Comparison of ENCODE assay signal across 23 mouse cellular contexts in the genomic region with DNA sequence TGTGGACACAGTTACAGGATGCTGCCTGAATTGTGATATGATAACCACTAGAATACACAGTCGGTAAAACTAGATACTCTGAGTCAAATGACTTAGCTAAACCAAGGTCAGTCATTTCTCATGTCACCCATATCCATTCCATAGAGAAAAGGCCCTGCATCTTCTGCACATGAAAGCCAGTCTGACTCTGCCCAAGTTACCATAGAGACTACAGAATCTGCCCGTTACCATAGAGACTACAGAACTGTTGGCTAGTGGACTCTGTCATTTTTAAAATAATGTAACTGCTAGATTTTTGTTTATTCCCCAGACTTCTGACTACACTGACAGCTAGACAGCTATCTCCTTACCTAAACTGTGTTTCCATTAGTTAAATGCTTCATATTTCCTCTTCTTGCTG. TPM values are rescaled to one million over a fixed set of nuclear protein-coding genes. Genes with fewer than 3 reads are reported as not detected.
"Had no signal": no experiment of that assay in that cellular context is flagged by ENCODE, and none has a peak within 500 bp of the region (broad histone marks: within the 10 kb centered on the region; RNA-seq: fewer than 3 reads in every experiment).

No protein-coding gene starts in this region.

- H3K4me3 ChIP-seq: kidney, embryonic 15.5 days; limb, embryonic 12.5 days; limb, embryonic 15.5 days; neural tube, embryonic 12.5 days; neural tube, embryonic 15.5 days had no signal

- H3K27ac ChIP-seq: kidney, embryonic 15.5 days; limb, embryonic 12.5 days; limb, embryonic 15.5 days; liver, embryonic 14.5 days; macrophage; neural tube, embryonic 12.5 days; neural tube, embryonic 15.5 days; stomach, postnatal 0 days had no signal

- H3K36me3 ChIP-seq: kidney, embryonic 15.5 days; limb, embryonic 12.5 days; limb, embryonic 15.5 days; neural tube, embryonic 12.5 days; neural tube, embryonic 15.5 days had no signal

- DNase-seq: kidney, adult 11 months; kidney, adult 8-10 months; kidney, postnatal 10 days; kidney, postnatal 36 days; left cerebral cortex, postnatal 4 days; liver, postnatal 0 days; lung, embryonic 14.5 days; right cerebral cortex, adult 18-20 months; right cerebral cortex, postnatal 14 days; right cerebral cortex, postnatal 4 days; thymus, adult 2 months; thymus, postnatal 14 days; thymus, postnatal 4 days had no signal

- ATAC-seq: liver, postnatal 0 days; lung, postnatal 0 days had no signal

- H3K4me2 ChIP-seq: kidney, embryonic 15.5 days; limb, embryonic 12.5 days; limb, embryonic 15.5 days; liver, embryonic 11.5 days; lung, embryonic 14.5 days; neural tube, embryonic 12.5 days; neural tube, embryonic 15.5 days had no signal

- H3K9me3 ChIP-seq: kidney, embryonic 15.5 days; limb, embryonic 12.5 days; limb, embryonic 15.5 days; neural tube, embryonic 12.5 days; neural tube, embryonic 15.5 days had no signal

- H3K4me1 ChIP-seq: neural tube, embryonic 12.5 days; neural tube, embryonic 15.5 days had no signal

- H3K9ac ChIP-seq: kidney, embryonic 15.5 days; limb, embryonic 12.5 days; limb, embryonic 15.5 days; liver, embryonic 14.5 days; liver, postnatal 0 days; lung, embryonic 14.5 days; neural tube, embryonic 12.5 days; neural tube, embryonic 15.5 days had no signal

RNA-seq across cellular contexts. Expression of gene 4931440F15Rik, which starts 2.3 kb away (rescaled TPM):
- polyA plus RNA-seq: macrophage had no signal
